Mouse (Mus musculus): ENCODE data around the gene 2310022A10Rik. TPM values are rescaled to one million over a fixed set of nuclear protein-coding genes. Genes with fewer than 3 reads are reported as not detected.
"Not testable (repeated sequence)": the region's sequence is repeated elsewhere in the genome, so short reads cannot be mapped to it uniquely, and the experiment has no call there.

The 2310022A10Rik gene
- polyA plus RNA-seq, 1 experiment from 2014 or later = 22.5 TPM

DNA sequence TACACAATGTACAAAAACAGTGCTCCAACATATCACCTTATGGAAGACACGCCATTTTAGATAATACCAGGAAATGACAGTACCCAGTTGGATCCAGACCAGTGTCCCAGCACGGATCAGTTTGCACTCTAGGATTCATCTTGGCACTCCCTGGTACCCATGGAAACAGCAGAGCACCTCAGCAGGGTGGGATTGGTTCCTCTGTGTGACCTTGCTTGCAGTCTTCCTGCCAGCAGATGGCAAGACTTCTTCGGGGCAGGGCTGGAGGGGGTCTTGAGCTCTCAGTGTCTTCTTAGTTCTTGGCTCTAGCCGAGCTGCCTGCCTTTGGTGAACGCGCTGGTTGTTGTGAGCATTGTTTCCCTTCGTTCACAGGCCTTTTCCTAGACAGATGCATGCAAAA is 74.7 kb downstream of the 2310022A10Rik start:
- ATAC-seq (replicated peaks; ENCODE audit: insufficient number of reproducible peaks, low FRiP score, low TSS enrichment) = no peak
- no peaks in the 10 kb centered on the region for H3K9me3 ChIP-seq (replicated peaks; ENCODE audit: control insufficient read depth, low read length)
- H3K4me2 ChIP-seq = no peak overlapping the region
- H3K4me3 ChIP-seq (ENCODE audit: low read depth, low read length) = no peak overlapping the region
- H3K4me1 ChIP-seq (ENCODE audit: control insufficient read depth, insufficient read depth, low read length) = no peaks in the 10 kb centered on the region
- H3K27me3 ChIP-seq (ENCODE audit: control insufficient read depth, insufficient read depth, low read length) = no peaks in the 10 kb centered on the region
- H3K9ac ChIP-seq (ENCODE audit: low read depth, low read length) = no peak overlapping the region
- peaks cover 42% of the 10 kb centered on the region for H3K36me3 ChIP-seq (ENCODE audit: control insufficient read depth, insufficient read depth, low read length)
- no peak overlapping the region for H3K27ac ChIP-seq (ENCODE audit: low read depth, low read length)
- WGBS (ENCODE audit: insufficient replicate concordance) = 85% methylated on average over 7 of the region's 7 CpGs

- no peak overlapping the region for H3K27ac ChIP-seq (ENCODE audit: low read depth, low read length)
- no peak overlapping the region for H3K9ac ChIP-seq (ENCODE audit: low read depth, low read length)
- no peak for ATAC-seq (replicated peaks; ENCODE audit: insufficient number of reproducible peaks, low FRiP score, low TSS enrichment)
- no peaks in the 10 kb centered on the region for H3K4me1 ChIP-seq (ENCODE audit: control insufficient read depth, insufficient read depth, low read length)
- peaks cover 44% of the 10 kb centered on the region for H3K36me3 ChIP-seq (ENCODE audit: control insufficient read depth, insufficient read depth, low read length)
- H3K27me3 ChIP-seq (ENCODE audit: control insufficient read depth, insufficient read depth, low read length) = no peaks in the 10 kb centered on the region
- H3K4me3 ChIP-seq (ENCODE audit: low read depth, low read length) = no peak overlapping the region
- no peaks in the 10 kb centered on the region for H3K9me3 ChIP-seq (replicated peaks; ENCODE audit: control insufficient read depth, low read length)
- H3K4me2 ChIP-seq = no peak overlapping the region
- 92% methylated on average over 6 of the region's 6 CpGs for WGBS (ENCODE audit: insufficient replicate concordance)
These were observed 75.2 kb downstream of the 2310022A10Rik start for GRCm38 (mm10) chr7:27628190-27628589.

GRCm38 (mm10) chr7:27628816-27629215 is 75.8 kb downstream of the 2310022A10Rik start:
- H3K27me3 ChIP-seq (ENCODE audit: control insufficient read depth, insufficient read depth, low read length); H3K9ac ChIP-seq (ENCODE audit: low read depth, low read length); H3K9me3 ChIP-seq (replicated peaks; ENCODE audit: control insufficient read depth, low read length); H3K27ac ChIP-seq (ENCODE audit: low read depth, low read length); ATAC-seq (replicated peaks; ENCODE audit: insufficient number of reproducible peaks, low FRiP score, low TSS enrichment); H3K4me3 ChIP-seq (ENCODE audit: low read depth, low read length); H3K4me1 ChIP-seq (ENCODE audit: control insufficient read depth, insufficient read depth, low read length); H3K4me2 ChIP-seq: not testable (repeated sequence)
- 88% methylated on average over 7 of the region's 7 CpGs for WGBS (ENCODE audit: insufficient replicate concordance)
- H3K36me3 ChIP-seq (ENCODE audit: control insufficient read depth, insufficient read depth, low read length) = peaks cover 43% of the 10 kb centered on the region

- H3K4me1 ChIP-seq (ENCODE audit: control insufficient read depth, insufficient read depth, low read length) = no peaks in the 10 kb centered on the region
- WGBS (ENCODE audit: insufficient replicate concordance) = 98% methylated on average over 4 of the region's 4 CpGs
- H3K36me3 ChIP-seq (ENCODE audit: control insufficient read depth, insufficient read depth, low read length) = peaks cover 44% of the 10 kb centered on the region
- ATAC-seq (replicated peaks; ENCODE audit: insufficient number of reproducible peaks, low FRiP score, low TSS enrichment) = no peak
- no peaks in the 10 kb centered on the region for H3K27me3 ChIP-seq (ENCODE audit: control insufficient read depth, insufficient read depth, low read length)
- H3K9ac ChIP-seq (ENCODE audit: low read depth, low read length) = no peak overlapping the region
- no peak overlapping the region for H3K4me2 ChIP-seq
- H3K27ac ChIP-seq (ENCODE audit: low read depth, low read length) = no peak overlapping the region
- H3K9me3 ChIP-seq (replicated peaks; ENCODE audit: control insufficient read depth, low read length) = no peaks in the 10 kb centered on the region
- H3K4me3 ChIP-seq (ENCODE audit: low read depth, low read length) = no peak overlapping the region
These were observed 78.4 kb downstream of the 2310022A10Rik start for GRCm38 (mm10) chr7:27631439-27631838.

Other genes starting within 250 kb of the 2310022A10Rik start
- gene Ltbp4, start 215.5 kb upstream of the 2310022A10Rik start, polyA plus RNA-seq (2014; fragmentation: Nextera tagmentation; extraction: Ambion mirVana) = 28.9 and 31.5 TPM in 2 replicates
- gene Shkbp1, start 197.2 kb upstream of the 2310022A10Rik start, polyA plus RNA-seq (2014; fragmentation: Nextera tagmentation; extraction: Ambion mirVana) = 33.3 and 34.1 TPM in 2 replicates
- gene Gm20479, start 195.8 kb upstream of the 2310022A10Rik start, polyA plus RNA-seq (2014; fragmentation: Nextera tagmentation; extraction: Ambion mirVana) = 1.6 and 2.1 TPM in 2 replicates
- gene Sptbn4, start 105.5 kb upstream of the 2310022A10Rik start, polyA plus RNA-seq (2014; fragmentation: Nextera tagmentation; extraction: Ambion mirVana) = 0.23 and 0.30 TPM in 2 replicates
- 106 and 121 TPM in 2 replicates for gene Blvrb, start 105.3 kb upstream of the 2310022A10Rik start, polyA plus RNA-seq (2014; fragmentation: Nextera tagmentation; extraction: Ambion mirVana)
- 19.9 and 20.3 TPM in 2 replicates for gene Sertad3, start 79.5 kb upstream of the 2310022A10Rik start, polyA plus RNA-seq (2014; fragmentation: Nextera tagmentation; extraction: Ambion mirVana)
- gene Sertad1, start 66.3 kb upstream of the 2310022A10Rik start, polyA plus RNA-seq (2014; fragmentation: Nextera tagmentation; extraction: Ambion mirVana) = 37.5 and 38.8 TPM in 2 replicates
- gene Prx, start 53.9 kb upstream of the 2310022A10Rik start, polyA plus RNA-seq (2014; fragmentation: Nextera tagmentation; extraction: Ambion mirVana) = 0.76 and 0.96 TPM in 2 replicates
- gene Hipk4, start 30.0 kb upstream of the 2310022A10Rik start, polyA plus RNA-seq (2014; fragmentation: Nextera tagmentation; extraction: Ambion mirVana) = 0.44 and 0.57 TPM in 2 replicates
- gene Pld3, start within 50 bp of the 2310022A10Rik start, polyA plus RNA-seq (2014; fragmentation: Nextera tagmentation; extraction: Ambion mirVana) = 59.5 and 64.2 TPM in 2 replicates
- 72.1 and 78.0 TPM in 2 replicates for gene Akt2, start 38.3 kb downstream of the 2310022A10Rik start, polyA plus RNA-seq (2014; fragmentation: Nextera tagmentation; extraction: Ambion mirVana)
- not detected in 2 replicates for gene Ttc9b, start 100.7 kb downstream of the 2310022A10Rik start, polyA plus RNA-seq (2014; fragmentation: Nextera tagmentation; extraction: Ambion mirVana)
- 3.0 and 3.6 TPM in 2 replicates for gene Map3k10, start 121.4 kb downstream of the 2310022A10Rik start, polyA plus RNA-seq (2014; fragmentation: Nextera tagmentation; extraction: Ambion mirVana)
- gene Zfp607b, start 136.1 kb downstream of the 2310022A10Rik start, polyA plus RNA-seq (2014; fragmentation: Nextera tagmentation; extraction: Ambion mirVana) = 1.7 and 3.1 TPM in 2 replicates
- gene Zfp60, start 178.2 kb downstream of the 2310022A10Rik start, polyA plus RNA-seq (2014; fragmentation: Nextera tagmentation; extraction: Ambion mirVana) = 21.8 and 22.5 TPM in 2 replicates

Data from heart, embryonic 11.5 days (tissue).